Mouse (Mus musculus) regulatory T cell (primary cell): Measurements from ENCODE around the gene Ankk1.

Experiments
- in situ Hi-C: fragments of 300-600 bp; cut with MboI, MseI; formaldehyde crosslinking; loops from one replicate; pipeline ENCODE4 v1.15.1; 2025; ENCODE audit warnings: high pct_unique_total_duplicates

Ankk1 gene

DNA sequence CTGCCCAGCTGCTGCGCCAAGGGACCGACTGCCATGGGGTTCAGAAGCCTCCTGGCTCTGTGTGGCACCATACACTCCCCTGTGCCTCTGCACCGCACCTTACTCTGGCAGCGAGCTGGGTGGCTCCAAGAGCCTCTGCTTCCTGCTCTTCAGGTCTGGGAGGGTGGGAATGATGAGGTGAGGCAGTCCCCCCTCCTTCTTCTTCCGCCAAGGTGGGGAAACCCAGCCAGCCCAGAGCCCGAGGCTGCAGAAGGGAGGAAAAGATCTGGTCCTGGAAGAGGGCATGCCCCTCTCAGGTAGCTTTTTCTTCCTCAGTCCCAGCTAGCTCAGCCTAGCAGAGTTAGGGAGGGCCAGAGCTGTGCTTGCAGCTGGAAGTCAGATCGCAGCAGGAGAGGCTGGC is at the start of gene Ankk1:
Gene Ankk1, minus strand, starts transcription at position 101 of the 400 bp plus-strand sequence.
- in situ Hi-C loops = no loop called here

DNA sequence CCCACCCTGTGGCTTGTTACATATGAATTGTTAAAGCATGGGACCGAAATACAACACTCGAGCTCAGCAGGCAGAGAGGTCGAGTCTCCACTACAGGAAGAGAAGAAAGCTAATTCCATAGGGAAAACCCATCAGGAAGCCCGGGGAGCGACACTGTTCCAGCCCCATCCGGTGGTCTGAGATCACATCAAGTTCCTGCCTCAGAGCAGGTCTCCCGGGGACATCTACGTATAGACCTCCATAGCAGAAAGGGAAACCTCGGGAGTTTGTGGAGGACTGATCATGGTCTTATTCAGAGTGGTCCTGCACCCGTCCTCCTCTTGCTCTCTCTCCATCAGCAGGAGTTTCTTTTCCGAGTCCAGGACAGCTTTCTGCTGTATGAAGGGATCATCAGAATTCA is 45.3 kb upstream of the Ankk1 start:
- in situ Hi-C loops = no loop called here

DNA sequence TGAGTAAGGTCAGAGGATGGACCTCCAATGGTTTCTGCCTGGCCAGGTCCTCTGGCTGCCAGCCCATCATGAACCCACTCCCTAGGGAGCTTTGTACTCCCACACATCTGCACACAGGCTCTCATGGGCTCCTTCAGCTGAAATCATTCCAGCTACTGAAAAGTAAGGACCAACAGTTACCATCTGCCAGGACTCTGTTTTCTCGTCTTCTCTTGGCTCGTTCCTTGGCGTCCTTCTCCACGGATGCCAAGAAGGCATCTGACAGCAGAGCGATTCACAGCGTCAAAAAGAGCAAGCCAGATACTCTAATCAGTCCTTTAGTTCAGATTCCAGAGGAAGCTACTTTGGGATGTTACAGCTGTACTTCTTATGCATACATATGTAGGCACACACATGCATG is 44.1 kb upstream of the Ankk1 start:
- in situ Hi-C loops = no loop called here

DNA sequence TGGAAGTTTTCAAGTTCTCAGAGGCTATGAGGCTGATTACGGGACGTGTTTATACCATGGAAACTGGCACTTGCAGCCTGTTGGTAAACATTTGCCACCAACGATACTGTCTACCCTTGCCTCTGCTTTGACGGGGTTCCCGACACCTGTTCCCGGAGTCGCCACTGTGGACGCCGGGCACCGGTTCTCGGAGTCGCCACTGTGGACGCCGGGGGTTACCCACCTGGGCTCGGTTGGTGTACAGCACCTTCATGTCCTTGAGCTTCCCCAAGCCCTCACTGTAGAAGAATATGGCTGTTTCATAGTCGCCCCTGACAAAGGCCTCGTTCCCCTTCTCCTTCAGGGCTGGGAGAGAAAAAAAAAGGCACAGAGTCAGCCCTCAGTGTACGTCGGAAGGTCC is 43.2 kb upstream of the Ankk1 start:
- in situ Hi-C loops = no loop called here

DNA sequence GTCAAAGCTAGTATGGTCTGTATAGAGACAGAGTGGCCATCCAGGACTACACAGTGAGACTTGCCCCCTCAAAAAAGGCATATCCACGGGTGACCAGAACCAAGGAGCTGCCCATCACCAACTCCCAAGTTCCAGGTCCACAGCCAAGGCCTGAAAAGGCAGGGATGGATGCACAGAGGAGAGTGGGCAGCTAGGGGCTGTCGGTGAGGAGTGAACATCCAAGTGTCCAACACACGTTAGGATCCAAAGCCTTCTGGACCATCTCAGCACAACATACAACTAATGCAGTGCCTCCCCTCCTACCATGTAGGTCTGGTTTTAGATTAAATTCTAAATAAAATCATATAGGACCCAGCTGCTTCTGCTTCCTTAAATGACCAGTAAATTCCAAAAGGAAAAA is 29.3 kb upstream of the Ankk1 start:
- in situ Hi-C loops = no loop called here

DNA sequence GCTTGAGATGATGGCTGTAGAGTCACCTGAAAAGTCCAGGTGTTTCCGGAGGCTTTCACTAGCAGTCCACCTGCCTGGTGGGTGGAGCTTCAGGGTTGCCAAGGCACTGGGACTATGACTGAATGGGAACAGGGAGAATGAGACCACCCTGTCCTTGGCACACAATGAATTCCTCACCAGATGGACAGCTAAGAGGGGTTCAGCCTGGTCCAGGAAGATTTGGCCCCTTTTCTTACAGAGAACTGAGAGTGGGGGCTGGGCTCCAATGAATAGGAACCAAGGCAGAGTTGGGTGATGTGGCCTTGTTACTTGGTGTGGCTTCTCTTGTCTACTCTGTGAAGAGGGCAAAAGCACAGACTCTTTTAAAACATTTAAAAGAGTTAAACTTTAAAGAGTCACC is 25.6 kb upstream of the Ankk1 start:
- in situ Hi-C loops = no loop called here

DNA sequence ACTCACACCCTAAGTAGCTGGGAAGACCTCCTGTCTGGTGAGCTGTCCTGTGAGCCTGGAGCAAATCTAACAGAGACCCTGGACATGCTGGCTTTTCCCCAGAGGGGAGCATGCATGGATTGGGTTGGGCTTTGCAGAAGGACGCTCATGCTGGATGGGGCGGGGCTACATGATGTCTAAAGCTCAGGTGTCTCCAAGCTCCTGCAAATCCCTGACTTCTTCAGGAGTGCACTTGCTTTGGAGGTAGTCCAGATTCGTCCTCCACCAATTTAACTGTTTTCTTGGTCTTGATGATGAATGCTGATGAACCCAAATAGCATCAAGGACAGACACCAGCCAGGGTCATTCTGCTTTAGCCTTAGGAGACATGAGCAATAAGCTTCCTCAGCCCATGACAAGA is 23.7 kb upstream of the Ankk1 start:
- in situ Hi-C loops = no loop called here

DNA sequence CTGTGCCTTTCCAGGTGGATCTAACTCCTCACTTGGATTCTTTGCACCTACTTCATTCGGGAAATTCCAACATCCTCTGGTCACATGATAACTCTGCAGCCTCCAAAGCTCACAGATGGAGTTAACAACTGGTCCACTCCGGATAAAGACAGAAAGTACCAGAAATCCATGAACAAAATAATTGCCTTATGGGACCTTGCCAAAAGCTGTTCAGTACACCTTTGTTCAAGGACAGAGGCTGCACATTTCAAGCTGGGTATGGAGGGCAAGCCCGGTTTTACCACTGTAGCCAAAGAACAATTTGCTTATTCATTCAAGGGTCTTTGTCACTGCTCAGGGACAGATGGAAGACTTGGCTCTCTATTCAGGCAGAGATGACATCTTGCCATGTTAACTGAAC is 15.8 kb upstream of the Ankk1 start:
- in situ Hi-C loops = no loop called here

DNA sequence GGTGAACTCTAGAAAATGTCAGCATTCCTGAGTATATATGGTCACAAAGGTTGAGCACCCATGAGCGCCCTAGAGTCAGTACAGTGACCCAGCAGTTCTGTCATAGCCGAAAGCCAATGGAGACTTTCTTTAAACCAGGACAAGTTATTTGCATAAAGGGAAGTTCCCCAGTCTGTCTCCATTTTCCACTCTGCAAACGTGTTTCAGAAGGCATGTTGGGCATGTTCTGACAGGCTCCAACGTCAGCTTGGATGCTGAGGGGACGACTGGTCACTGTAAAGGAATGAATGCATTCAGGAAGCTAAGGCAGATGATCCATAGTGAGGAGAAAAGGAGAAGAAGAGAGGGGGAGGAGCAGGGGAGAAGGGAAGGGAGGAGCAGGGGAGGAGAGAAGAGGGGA is 657 bp upstream of the Ankk1 start:
- in situ Hi-C loops = no loop called here

DNA sequence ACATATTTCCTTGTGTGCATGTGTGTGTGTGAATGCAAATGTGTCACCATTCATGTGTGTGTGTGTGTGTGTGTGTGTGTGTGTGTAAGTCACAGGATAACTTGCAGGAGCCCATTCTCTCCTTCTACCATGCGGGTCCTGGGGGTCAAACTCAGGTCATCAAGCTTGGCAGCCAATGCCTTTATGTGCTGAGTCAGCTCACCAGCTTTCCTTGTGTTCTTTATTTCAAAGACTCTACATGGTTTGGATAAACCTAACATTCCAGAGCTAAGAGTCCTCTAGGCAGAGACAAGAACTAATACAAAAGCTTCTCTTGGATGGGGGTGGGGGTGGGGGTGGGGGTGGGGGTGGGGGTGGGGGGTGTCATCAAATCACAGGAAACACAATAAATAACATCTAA is 1.2 kb downstream of the Ankk1 start:
- in situ Hi-C loops = no loop called here

DNA sequence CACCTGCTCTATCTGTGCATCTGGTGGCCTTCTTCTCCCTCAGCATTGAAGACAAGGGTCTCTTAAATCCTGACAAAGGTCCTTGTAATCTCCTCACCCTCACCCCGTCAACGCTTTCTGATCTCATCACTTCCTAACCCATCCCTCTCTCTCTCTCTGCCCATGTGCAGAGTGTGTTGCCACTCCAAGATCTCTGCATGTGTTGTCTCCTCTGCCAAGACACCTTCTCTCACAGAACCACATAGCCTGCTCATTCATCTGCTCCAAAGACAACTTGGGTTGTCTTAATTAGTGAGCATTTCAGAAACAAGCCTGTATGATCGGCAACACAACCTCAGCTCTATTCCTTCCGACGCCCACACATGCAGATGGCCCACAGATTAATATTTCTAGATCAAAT is 3.0 kb downstream of the Ankk1 start:
- in situ Hi-C loops = no loop called here

DNA sequence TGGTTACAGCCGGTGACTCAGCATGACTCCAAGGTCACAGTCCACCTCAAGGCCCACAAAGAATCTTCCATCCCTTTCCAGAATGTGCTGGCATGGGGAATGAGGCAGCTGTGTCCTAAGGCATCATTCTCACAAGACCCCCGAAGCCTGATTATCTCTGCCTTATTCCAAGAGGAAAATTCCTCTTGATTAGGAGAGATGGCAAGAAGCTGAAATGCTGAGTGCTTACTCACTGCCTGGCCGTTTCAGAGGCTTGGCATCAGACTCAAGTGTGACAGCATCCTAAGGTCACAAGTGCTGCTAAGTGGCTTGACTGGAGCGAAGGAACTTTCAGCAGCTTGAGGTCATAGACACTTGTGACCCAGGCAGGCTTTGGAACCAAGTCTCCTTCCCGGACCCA is 16.2 kb downstream of the Ankk1 start:
- in situ Hi-C loops = no loop called here

DNA sequence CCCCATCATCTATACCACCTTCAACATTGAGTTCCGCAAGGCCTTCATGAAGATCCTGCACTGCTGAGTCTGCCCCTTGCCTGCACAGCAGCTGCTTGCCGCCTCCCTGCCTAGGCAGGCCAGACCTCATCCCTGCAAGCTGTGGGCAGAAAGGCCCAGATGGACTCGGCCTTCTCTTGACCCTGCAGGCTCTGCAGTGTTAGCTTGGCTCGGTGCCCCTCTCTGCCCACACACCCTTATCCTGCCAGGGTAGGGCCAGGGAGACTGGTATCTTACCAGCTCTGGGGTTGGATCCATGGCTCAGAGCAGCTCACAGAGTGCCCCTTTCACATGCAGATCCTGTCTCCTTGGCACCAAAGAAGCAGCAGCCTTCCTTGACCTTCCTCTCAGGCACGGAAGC is 19.8 kb downstream of the Ankk1 start:
- in situ Hi-C loops = no loop called here

DNA sequence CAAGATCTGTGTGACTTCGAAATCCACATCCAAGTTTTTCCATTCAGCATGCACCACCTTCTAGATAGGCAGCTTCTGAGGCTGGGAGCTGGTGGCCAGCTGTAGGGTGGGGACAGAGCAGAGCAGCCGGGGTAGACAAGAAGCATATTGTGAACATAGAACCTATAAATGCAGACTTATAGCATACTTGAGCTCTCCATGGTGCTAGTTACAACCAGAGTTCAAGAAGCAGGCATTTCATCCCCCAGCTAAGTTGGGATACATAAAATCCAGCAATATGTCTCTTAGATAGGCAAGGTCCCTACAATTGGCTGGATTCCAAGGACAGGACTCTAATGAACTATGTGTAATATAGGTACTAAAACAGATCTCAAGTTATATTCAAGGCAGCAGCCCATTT is 23.1 kb downstream of the Ankk1 start:
- in situ Hi-C loops = no loop called here

DNA sequence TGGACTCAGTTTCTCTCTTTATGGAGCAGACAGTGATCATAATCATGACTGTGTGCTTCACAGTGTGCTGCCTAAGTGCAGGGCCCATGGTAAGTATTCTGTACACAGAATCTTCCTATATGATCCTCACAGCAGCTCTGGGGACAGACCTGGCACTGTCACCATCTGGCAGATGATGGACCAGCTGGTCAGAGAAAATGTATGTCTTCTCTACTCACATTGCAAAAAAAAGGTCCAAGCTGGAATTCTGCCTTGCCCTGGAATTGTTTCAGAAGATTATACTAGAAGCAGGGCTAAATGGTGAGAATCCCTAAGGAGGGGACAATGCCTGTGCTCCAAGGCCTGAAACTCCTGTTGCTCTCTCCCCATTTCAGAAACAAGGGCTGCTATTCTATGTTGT is 30.8 kb downstream of the Ankk1 start:
- in situ Hi-C loops = no loop called here

DNA sequence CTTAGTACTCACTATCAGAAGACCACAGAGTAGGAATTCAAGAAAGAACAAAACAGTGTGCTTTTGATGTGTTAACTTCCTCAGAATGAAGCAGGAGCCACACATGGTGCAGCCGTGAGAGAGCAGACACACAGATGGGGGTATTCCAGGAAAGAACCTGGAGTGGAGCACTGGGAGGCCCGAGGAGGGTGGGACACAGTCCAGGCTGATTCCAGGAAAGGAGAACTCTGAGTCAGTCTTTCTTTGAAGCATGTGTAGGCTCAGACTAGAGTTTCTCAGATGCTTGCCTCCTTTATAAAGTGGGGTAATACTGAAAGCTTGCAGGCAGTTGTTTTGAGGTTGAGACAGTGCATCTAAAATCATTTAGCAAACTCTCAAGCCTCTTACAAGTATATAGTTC is 34.6 kb downstream of the Ankk1 start:
- in situ Hi-C loops = no loop called here

DNA sequence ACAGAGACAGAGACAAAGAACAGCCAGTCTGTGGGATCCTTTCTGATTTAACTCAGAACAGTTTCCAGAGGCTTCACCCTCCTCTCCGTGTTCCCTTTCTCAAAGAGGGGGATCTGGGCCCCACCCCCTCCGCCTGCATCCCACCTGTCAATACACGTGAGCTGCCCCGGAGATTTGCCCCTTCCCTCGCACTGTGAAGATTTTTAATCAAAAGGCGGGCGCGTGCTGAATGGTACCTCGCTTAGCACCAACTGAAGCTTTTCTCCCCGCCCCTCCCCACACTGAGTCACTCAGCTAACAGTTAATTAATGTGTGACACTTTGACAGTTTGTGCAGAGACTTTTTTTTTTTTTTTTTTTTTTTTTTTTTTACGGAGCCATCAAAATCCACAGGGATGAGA is 40.7 kb downstream of the Ankk1 start:
- in situ Hi-C loops = no loop called here

DNA sequence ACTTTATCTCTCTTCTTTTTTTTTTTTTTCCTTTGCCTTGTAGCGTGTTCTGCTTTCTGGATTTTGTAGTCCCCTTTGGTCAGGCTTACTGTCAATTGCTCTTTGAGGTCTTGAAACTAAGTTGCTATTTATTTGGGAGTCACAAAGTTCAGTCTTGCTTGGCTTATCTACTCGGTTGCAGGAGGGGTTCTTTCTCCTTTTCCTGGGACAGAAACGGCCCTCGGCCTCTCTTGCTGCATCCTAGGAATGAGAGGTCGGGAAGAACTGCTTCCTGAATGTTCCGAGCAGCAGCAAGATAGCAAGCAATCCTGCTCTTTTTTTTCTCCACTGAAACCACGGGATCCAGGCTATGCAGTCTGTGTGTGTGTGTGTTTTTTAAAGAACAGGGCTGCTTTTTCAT is 41.5 kb downstream of the Ankk1 start:
- in situ Hi-C loops = no loop called here

DNA sequence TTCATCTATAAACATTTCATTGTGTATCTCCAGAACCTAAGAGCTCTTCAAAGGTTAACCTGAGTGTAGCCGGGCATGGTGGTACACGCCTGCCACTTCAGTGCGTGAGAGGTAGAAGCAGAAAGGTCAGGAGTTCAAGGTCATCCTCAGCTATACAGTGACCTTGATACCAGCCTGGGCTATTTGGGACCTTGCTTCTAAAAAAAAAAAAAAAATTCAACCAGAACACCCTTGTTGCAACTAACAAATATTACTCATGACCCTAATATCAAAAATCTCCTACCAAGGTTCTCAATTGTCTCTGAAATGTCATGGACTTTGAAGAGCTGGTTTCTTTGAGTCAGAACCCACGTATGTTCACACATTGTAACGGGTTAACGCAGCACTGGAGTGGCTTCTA is 42.0 kb downstream of the Ankk1 start:
- in situ Hi-C loops = no loop called here

DNA sequence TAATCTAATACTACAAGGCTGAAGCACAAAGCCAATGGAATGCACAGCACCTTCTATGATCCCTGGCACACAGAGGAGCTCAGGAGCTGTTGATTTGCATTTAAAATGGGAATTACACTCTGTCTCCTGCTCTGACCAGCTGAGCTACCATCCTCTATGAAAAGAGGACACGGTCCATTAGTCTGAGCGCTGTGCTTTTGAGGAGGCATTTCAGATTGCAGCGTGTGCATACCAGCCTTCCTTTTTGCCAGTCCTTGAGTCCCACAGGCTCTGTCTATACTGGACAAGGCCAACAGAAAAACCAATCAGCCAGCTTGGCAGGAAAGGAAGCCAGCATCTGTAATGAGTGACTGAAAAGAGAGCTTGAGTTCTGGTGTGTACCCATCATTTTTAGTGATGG is 42.8 kb downstream of the Ankk1 start:
- in situ Hi-C loops = no loop called here

DNA sequence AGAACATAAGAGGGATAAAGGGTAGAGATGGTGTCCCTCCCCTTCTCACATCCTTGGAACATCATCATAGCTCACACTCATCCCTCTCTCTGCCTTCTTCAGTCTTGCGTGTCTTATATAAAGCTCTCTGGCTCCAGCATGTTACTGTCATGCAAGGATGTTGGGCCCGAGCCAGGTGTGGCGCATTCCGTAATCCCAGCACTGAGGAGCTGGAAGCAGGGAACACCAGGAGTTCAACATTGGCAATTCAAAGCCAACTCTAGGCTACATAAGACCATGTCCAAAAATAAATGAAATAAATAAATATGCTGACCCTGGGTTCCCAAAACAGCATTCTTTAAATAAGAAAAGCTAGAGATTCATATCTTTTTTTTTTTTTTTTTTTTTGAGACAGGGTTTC is 46.9 kb downstream of the Ankk1 start:
- in situ Hi-C loops = no loop called here

DNA sequence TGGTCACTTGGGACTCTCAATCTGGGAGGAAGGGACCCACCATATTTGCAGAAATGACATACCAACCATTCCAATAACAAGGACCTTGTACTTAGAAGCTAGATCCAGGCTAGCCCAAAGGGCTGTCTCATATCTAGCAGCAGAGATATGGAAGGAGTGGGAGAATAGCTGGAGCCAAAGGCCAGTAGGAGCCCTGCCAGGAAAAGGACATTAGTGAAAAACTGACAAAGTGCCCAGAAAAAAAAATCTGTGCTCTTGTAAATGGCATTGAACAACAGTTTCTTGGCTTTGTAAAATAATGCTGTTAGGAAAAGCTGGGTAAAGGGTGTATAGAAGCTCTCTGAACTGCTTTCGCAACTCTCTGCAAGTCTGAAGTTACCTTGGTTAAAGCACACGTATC is 52.9 kb downstream of the Ankk1 start:
- in situ Hi-C loops = no loop called here

DNA sequence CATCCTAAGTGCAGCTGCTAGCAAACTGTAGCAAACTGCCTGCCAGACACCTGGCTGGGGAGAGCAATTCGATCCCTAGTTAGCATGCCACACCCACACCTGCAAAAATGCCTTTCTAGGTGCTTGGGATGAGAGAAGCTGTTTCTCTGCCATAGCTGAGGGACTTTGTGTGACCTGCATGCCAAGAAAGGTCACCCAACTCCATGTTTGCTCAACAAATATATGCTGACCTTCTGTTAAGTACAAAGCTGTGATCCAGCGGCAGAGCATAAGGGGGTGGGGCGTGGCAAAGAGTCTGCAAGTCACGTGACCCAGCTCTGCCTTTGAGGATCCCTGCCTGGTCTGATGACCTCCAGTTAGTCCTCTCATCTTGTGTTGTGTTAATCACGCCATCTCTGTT is 61.1 kb downstream of the Ankk1 start:
- in situ Hi-C loops = no loop called here
